Mouse (Mus musculus): Measurements from ENCODE around the gene Wnt5b. TPM values are rescaled to one million over a fixed set of nuclear protein-coding genes. Genes with fewer than 3 reads are reported as not detected.

Wnt5b gene
- polyA plus RNA-seq (2012; rRNA removed): 13.3 and 15.9 TPM in 2 replicates
- 17.5 and 20.1 TPM in 2 replicates for polyA plus RNA-seq (2014; fragmentation: Nextera tagmentation; extraction: Ambion mirVana)

DNA sequence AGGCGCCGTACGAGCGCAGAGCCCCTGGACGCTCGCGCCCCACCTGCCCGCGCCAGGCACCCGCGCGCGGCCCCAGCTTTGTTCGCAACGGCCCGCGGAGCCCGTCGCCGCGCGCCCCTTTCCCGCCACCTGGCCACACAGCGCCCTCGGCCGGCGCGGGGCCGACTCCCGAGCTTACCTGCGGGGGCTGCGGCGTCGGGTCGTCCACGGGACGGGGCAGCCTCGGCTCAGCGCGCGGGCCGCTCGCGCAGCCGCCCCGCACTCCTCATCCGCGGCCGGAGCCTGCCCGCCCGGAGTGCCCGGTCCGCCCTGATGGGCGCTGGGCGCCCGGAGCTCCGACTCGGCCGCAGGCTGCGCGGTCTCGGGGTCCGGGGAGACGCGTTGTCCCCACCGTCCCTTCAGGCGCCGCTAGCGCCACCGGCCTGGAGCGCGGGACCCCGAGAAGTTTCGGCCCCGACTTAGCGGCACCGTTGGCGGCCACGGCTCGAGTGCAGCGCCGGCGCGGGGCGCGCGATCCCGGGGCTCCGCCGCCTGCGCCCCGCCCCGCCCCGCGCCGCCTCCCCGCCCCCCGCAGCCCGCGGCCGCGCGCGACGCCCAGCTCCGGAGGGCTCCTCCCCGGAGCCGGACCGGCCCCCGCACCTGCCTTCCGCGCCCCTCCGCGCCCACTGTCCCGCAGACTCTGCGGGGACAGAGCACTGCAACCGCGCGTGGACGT lies at the start of gene Wnt5b:
Wnt5b (minus strand) TSS at position 545 of the 715 bp plus-strand sequence.
- no peak for TF ChIP-seq POLR2A (IDR thresholded peaks at IDR 0.05; ENCODE audit: borderline replicate concordance, extremely low read depth, insufficient read depth, insufficient read length)
- DNase-seq (ENCODE audit: low spot score): no peak
- Histone ChIP-seq H3K4me2 (replicated peaks; ENCODE audit: low read depth, low read length, severe bottlenecking) (peak within 1 kb of the TSS; percentile 88), H3K36me3 (ENCODE audit: control insufficient read depth, insufficient read depth, low read length) (no peaks in the 10 kb centered on the region), H3K4me1 (ENCODE audit: control insufficient read depth, insufficient read depth, low read length) (peaks cover 6% of the 10 kb centered on the region; the same call in 1 of the 2 replicates), H3K9me3 (ENCODE audit: control insufficient read depth, low read length) (no peaks in the 10 kb centered on the region), H3K9ac (ENCODE audit: low read depth, low read length, severe bottlenecking) (peak within 1 kb of the TSS; percentile 84), H3K27me3 (ENCODE audit: control insufficient read depth, insufficient read depth, low read length) (no peaks in the 10 kb centered on the region), H3K27ac (replicated peaks; ENCODE audit: low read depth, low read length) (peak within 1 kb of the TSS; percentile 52; the same call in 1 of the 2 replicates), H3K4me3 (replicated peaks; ENCODE audit: low read length) (peak within 1 kb of the TSS; percentile 79)
- whole genome bisulfite sequencing: under 1% methylated on average over 37 of the region's 120 CpGs
- peak; percentile 86 for ATAC-seq (ENCODE audit: low FRiP score, low read depth)

DNA sequence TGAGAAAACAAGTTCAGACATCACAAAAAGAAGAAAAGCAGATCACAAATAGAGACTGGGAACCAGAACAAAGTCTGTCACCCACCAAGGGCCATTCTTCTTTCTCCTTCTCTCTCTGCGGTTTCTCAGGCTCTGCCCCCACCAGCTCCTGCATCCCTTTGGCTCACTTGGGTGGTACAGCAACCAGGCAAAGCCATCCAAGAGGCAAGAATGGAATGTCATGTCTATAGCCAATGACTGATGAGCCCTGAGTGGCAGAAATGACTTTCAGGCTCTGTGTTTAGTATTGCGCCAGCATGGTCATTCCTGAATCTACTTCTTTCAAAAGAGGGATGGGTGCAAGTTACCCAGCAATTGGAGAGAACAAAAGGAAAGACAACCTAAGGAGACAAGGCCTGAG lies 46.7 kb upstream of the Wnt5b start:
- ATAC-seq (ENCODE audit: low FRiP score, low read depth): no peak
- H3K4me1 ChIP-seq (ENCODE audit: control insufficient read depth, insufficient read depth, low read length): no peaks in the 10 kb centered on the region
- no peak for DNase-seq (ENCODE audit: low spot score)
- peaks cover 19% of the 10 kb centered on the region for H3K36me3 ChIP-seq (ENCODE audit: control insufficient read depth, insufficient read depth, low read length)
- H3K4me3 ChIP-seq (replicated peaks; ENCODE audit: low read length): no peak overlapping the region
- no peaks in the 10 kb centered on the region for H3K27me3 ChIP-seq (ENCODE audit: control insufficient read depth, insufficient read depth, low read length)
- H3K27ac ChIP-seq (replicated peaks; ENCODE audit: low read depth, low read length): no peak overlapping the region
- no peak overlapping the region for H3K9ac ChIP-seq (ENCODE audit: low read depth, low read length, severe bottlenecking)
- WGBS: 93% methylated on average over 2 of the region's 2 CpGs
- no peaks in the 10 kb centered on the region for H3K9me3 ChIP-seq (ENCODE audit: control insufficient read depth, low read length)
- TF ChIP-seq POLR2A (IDR thresholded peaks at IDR 0.05; ENCODE audit: borderline replicate concordance, extremely low read depth, insufficient read depth, insufficient read length): no peak
- no peak overlapping the region for H3K4me2 ChIP-seq (replicated peaks; ENCODE audit: low read depth, low read length, severe bottlenecking)

DNA sequence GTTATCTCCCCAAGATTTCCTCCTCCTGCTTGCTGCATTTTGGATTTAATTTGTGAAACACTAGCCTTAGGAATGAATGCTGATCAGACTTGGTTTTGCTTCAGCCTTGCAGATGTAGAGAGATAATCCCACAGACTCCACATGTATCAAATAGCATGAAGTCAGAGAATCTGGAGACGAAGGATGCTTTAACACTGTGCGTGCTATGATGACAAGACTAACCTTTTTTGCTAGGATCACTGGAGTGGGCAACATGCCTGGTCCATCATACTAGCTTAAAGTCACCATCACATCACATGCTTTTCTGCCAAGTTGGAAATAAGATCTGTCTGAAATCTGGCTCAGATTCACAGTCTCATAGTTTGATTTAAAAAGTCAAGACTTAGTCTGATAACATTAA lies 43.8 kb upstream of the Wnt5b start:
- H3K9ac ChIP-seq (ENCODE audit: low read depth, low read length, severe bottlenecking): no peak overlapping the region
- DNase-seq (ENCODE audit: low spot score) (peak; percentile 48), ATAC-seq (ENCODE audit: low FRiP score, low read depth) (peak; percentile 37; the same call in 1 of the 2 replicates)
- no peaks in the 10 kb centered on the region for H3K9me3 ChIP-seq (ENCODE audit: control insufficient read depth, low read length)
- peaks cover 5% of the 10 kb centered on the region for H3K4me1 ChIP-seq (ENCODE audit: control insufficient read depth, insufficient read depth, low read length)
- no peaks in the 10 kb centered on the region for H3K27me3 ChIP-seq (ENCODE audit: control insufficient read depth, insufficient read depth, low read length)
- 76% methylated on average over 2 of the region's 2 CpGs for WGBS
- H3K36me3 ChIP-seq (ENCODE audit: control insufficient read depth, insufficient read depth, low read length): peaks cover 17% of the 10 kb centered on the region
- H3K27ac ChIP-seq (replicated peaks; ENCODE audit: low read depth, low read length): no peak overlapping the region
- no peak overlapping the region for H3K4me3 ChIP-seq (replicated peaks; ENCODE audit: low read length)
- no peak for TF ChIP-seq POLR2A (IDR thresholded peaks at IDR 0.05; ENCODE audit: borderline replicate concordance, extremely low read depth, insufficient read depth, insufficient read length)
- no peak overlapping the region for H3K4me2 ChIP-seq (replicated peaks; ENCODE audit: low read depth, low read length, severe bottlenecking)

DNA sequence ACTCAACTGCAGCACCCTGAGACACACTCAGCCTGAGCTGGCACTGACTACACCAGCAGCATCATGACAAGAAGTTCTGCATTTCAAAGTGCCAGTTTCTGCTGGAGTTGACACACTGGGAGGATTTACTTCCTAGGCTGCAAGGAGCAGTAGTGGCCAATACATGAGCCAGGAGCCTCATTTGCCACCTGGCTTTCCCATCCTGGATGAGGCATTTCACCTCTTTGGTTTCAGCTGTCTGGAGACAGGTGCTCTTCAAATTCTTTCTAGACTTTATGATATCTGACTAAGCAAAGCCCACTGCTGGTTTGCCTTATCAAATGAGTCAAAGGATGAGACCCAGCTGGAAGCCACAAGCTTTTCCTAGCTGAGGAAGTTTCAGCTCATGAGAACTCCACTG lies 43.3 kb upstream of the Wnt5b start:
- TF ChIP-seq POLR2A (IDR thresholded peaks at IDR 0.05; ENCODE audit: borderline replicate concordance, extremely low read depth, insufficient read depth, insufficient read length): no peak
- H3K27ac ChIP-seq (replicated peaks; ENCODE audit: low read depth, low read length): no peak overlapping the region
- ATAC-seq (ENCODE audit: low FRiP score, low read depth): no peak

DNA sequence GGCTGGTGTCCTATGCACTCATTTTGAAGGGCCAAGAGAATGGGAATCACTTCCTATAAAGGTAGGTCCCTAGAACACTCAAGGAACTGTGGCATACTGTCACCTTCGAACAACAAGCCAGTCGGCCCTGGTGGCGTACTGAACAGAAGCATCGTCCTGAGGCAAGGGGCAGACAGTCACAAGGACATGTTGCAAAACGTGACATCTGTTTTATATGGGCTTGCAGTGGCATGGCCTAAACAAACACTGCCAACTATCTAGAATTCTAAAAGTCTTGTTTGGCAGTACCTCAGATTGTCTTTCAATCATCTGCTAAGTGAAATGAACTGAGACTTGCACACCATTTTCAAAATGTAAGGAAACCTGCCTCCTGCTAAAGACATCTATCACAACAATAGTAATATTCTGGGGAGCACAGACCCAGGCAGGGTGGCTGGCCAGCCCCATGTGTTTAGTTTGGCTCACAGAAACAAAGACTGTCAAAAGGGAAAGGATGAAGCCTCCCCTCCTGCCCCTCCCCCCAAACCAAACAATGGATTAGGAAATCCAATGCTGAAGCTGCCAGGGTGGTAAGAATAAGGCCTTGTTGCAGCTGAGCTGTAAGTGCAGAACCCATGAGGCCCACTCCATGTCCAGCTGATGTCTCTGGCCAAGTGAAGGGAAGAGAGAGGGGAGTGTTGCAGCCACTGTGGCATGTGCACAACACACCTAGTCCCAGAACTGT lies 41.7 kb upstream of the Wnt5b start:
- no peak overlapping the region for H3K27ac ChIP-seq (replicated peaks; ENCODE audit: low read depth, low read length)
- peaks cover 5% of the 10 kb centered on the region for H3K4me1 ChIP-seq (ENCODE audit: control insufficient read depth, insufficient read depth, low read length)
- ATAC-seq (ENCODE audit: low FRiP score, low read depth): no peak
- TF ChIP-seq POLR2A (IDR thresholded peaks at IDR 0.05; ENCODE audit: borderline replicate concordance, extremely low read depth, insufficient read depth, insufficient read length): no peak
- H3K4me2 ChIP-seq (replicated peaks; ENCODE audit: low read depth, low read length, severe bottlenecking): no peak overlapping the region
- WGBS: 59% methylated on average over 5 of the region's 5 CpGs
- no peaks in the 10 kb centered on the region for H3K9me3 ChIP-seq (ENCODE audit: control insufficient read depth, low read length)
- no peak overlapping the region for H3K4me3 ChIP-seq (replicated peaks; ENCODE audit: low read length)
- DNase-seq (ENCODE audit: low spot score): no peak
- H3K9ac ChIP-seq (ENCODE audit: low read depth, low read length, severe bottlenecking): no peak overlapping the region
- no peaks in the 10 kb centered on the region for H3K27me3 ChIP-seq (ENCODE audit: control insufficient read depth, insufficient read depth, low read length)
- H3K36me3 ChIP-seq (ENCODE audit: control insufficient read depth, insufficient read depth, low read length): peaks cover 12% of the 10 kb centered on the region; the same call in 1 of the 2 replicates

More for the DNA sequence above, 43.3 kb upstream of the Wnt5b start:
- no peak for DNase-seq (ENCODE audit: low spot score)
- no peak overlapping the region for H3K9ac ChIP-seq (ENCODE audit: low read depth, low read length, severe bottlenecking)
- H3K4me1 ChIP-seq (ENCODE audit: control insufficient read depth, insufficient read depth, low read length): peaks cover 5% of the 10 kb centered on the region
- peaks cover 16% of the 10 kb centered on the region for H3K36me3 ChIP-seq (ENCODE audit: control insufficient read depth, insufficient read depth, low read length)
- no peaks in the 10 kb centered on the region for H3K9me3 ChIP-seq (ENCODE audit: control insufficient read depth, low read length)
- no peak overlapping the region for H3K4me3 ChIP-seq (replicated peaks; ENCODE audit: low read length)
- H3K27me3 ChIP-seq (ENCODE audit: control insufficient read depth, insufficient read depth, low read length): no peaks in the 10 kb centered on the region
- H3K4me2 ChIP-seq (replicated peaks; ENCODE audit: low read depth, low read length, severe bottlenecking): no peak overlapping the region

All from limb, embryonic 14.5 days (tissue).